Mouse (Mus musculus): ENCODE data around the gene P2ry6.

DNA sequence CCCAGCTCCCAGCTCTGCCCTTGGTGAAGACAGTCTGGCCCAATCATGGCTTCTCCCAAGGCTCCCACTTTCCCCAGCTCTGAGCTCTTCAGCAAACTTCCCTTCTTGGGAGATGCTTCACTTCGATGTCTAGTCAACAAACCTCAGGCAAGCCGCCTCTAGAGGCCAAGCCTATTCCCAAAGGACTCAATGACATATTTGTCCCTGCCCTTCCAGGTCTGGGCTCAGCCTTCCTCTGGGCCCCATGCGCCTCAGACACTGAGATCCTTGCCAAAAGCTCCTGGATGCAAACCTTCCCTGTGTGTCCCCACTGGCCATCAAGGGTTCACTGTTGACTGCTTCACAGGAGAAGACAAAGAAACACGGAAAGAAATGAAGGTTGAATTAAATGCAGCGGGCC is 53.2 kb downstream of the P2ry6 start:
- TF ChIP-seq POLR2A (IDR thresholded peaks at IDR 0.05; ENCODE audit: borderline replicate concordance, low read depth, low read length): no peak
- TF ChIP-seq CTCF (IDR thresholded peaks at IDR 0.05; ENCODE audit: low read depth, low read length): no peak

All from bone marrow macrophage, adult 2 months (primary cell).